Mouse (Mus musculus) embryonic facial prominence, embryonic 14.5 days (tissue): ENCODE measurements around the gene Cbx5. TPM values are rescaled to one million over a fixed set of nuclear protein-coding genes. Genes with fewer than 3 reads are reported as not detected.
"Not testable (repeated sequence)": the region's sequence is repeated elsewhere in the genome, so short reads cannot be mapped to it uniquely, and the experiment has no call there.

ENCODE experiments used
- ATAC-seq: fragments of 200-750 bp; cut with Nextera tagmentation; 2 replicates; pipeline ENCODE4 v1.8.0; 2017; ENCODE audit warnings: low read depth, moderate number of reproducible peaks, moderate TSS enrichment
- DNase-seq: peaks from one replicate; pipeline ENCODE4 v3.0.0-alpha.2; 2015; ENCODE audit warnings: low spot score
- H3K27ac ChIP-seq: fragments of 300-500 bp; sonication (generic); replicated peaks from 2 replicates; pipeline ENCODE4 v1.5.1; 2014; ENCODE audit warnings: low read depth, mild to moderate bottlenecking, low read length, moderate library complexity
- H3K27me3 ChIP-seq: fragments of 300-500 bp; sonication (generic); replicated peaks from 2 replicates; pipeline ENCODE4 v1.6.1; 2014; ENCODE audit warnings: low read length; ENCODE audit not compliant: control insufficient read depth, insufficient read depth
- H3K36me3 ChIP-seq: fragments of 300-500 bp; sonication (generic); 2 replicates; pipeline ENCODE4 v1.6.1; 2014; ENCODE audit warnings: low read length, mixed read lengths; ENCODE audit not compliant: control insufficient read depth, insufficient read depth
- H3K4me1 ChIP-seq: fragments of 300-500 bp; sonication (generic); 2 replicates; pipeline ENCODE4 v1.6.1; 2014; ENCODE audit warnings: antibody characterized with exemption, low read length; ENCODE audit not compliant: control insufficient read depth, insufficient read depth
- H3K4me2 ChIP-seq: fragments of 300-500 bp; sonication (generic); 2 replicates; pipeline ENCODE4 v1.6.1; 2014; ENCODE audit warnings: low read depth, mild to moderate bottlenecking, low read length, moderate library complexity, mixed read lengths
- H3K4me3 ChIP-seq: fragments of 300-500 bp; sonication (generic); 2 replicates; pipeline ENCODE4 v1.5.1; 2014; ENCODE audit warnings: low read depth, mild to moderate bottlenecking, low read length
- H3K9ac ChIP-seq: fragments of 300-500 bp; sonication (generic); 2 replicates; pipeline ENCODE4 v1.6.1; 2014; ENCODE audit warnings: low read depth, mild to moderate bottlenecking, low read length, moderate library complexity, mixed read lengths
- H3K9me3 ChIP-seq: fragments of 300-500 bp; sonication (generic); 2 replicates; pipeline ENCODE4 v1.6.1; 2016; ENCODE audit warnings: low read length; ENCODE audit not compliant: control insufficient read depth
- whole genome bisulfite sequencing: fragments of 180-500 bp; shearing (Covaris S2); extraction: QIAGEN DNeasy Blood & Tissue Kit; methylation state at CpG from one replicate; pipeline ENCODE4 v1.1.7; 2014; 5-methylcytosine and 5-hydroxymethylcytosine counted together
- polyA plus RNA-seq: library from polyadenylated mRNA; unstranded; fragments of >200 nt; fragmentation: Nextera tagmentation; extraction: Ambion mirVana; gene quantifications from 2 replicates; pipeline ENCODE4 v1.2.1, GENCODE M21; 2014

Cbx5 gene
- polyA plus RNA-seq, 1 experiment from 2014 or later: 112 TPM

GRCm38 (mm10) chr15:103247078-103247781 is 7.6 kb upstream of the Cbx5 start:
- no peak overlapping the region for H3K4me2 ChIP-seq
- DNase-seq (no peak), ATAC-seq (no peak)
- H3K27ac ChIP-seq: no peak overlapping the region
- WGBS: 89% methylated on average over 9 of the region's 9 CpGs
- peaks cover 65% of the 10 kb centered on the region for H3K36me3 ChIP-seq
- H3K4me1 ChIP-seq: peaks cover 13% of the 10 kb centered on the region
- no peak overlapping the region for H3K9ac ChIP-seq
- H3K4me3 ChIP-seq: no peak overlapping the region
- no peaks in the 10 kb centered on the region for H3K9me3 ChIP-seq
- no peaks in the 10 kb centered on the region for H3K27me3 ChIP-seq

GRCm38 (mm10) chr15:103245616-103246015 is 6.0 kb upstream of the Cbx5 start:
- WGBS: 78% methylated on average over 6 of the region's 6 CpGs

GRCm38 (mm10) chr15:103242885-103243284 is 3.3 kb upstream of the Cbx5 start:
- H3K4me2 ChIP-seq: peak overlapping the region; percentile 87
- peak overlapping the region; percentile 92; the same call in 1 of the 2 replicates for H3K9ac ChIP-seq
- H3K27ac ChIP-seq: no peak overlapping the region
- no peaks in the 10 kb centered on the region for H3K27me3 ChIP-seq
- peaks cover 23% of the 10 kb centered on the region for H3K4me1 ChIP-seq
- WGBS: 61% methylated on average over 8 of the region's 8 CpGs
- no peaks in the 10 kb centered on the region for H3K9me3 ChIP-seq
- ATAC-seq: no peak
- peaks cover 65% of the 10 kb centered on the region for H3K36me3 ChIP-seq
- peak overlapping the region; percentile 79 for H3K4me3 ChIP-seq
- DNase-seq: no peak

More at GRCm38 (mm10) chr15:103245616-103246015, 6.0 kb upstream of the Cbx5 start:
- H3K4me3 ChIP-seq: no peak overlapping the region
- H3K36me3 ChIP-seq: peaks cover 79% of the 10 kb centered on the region
- H3K27me3 ChIP-seq: no peaks in the 10 kb centered on the region
- H3K9me3 ChIP-seq: no peaks in the 10 kb centered on the region
- DNase-seq (no peak), ATAC-seq (no peak)
- H3K27ac ChIP-seq: no peak overlapping the region
- peaks cover 16% of the 10 kb centered on the region for H3K4me1 ChIP-seq
- H3K9ac ChIP-seq: no peak overlapping the region
- H3K4me2 ChIP-seq: no peak overlapping the region

- H3K36me3 ChIP-seq: peaks cover 50% of the 10 kb centered on the region
- 8% methylated on average over 12 of the region's 12 CpGs for WGBS
- H3K27ac ChIP-seq: peak overlapping the region; percentile 97
- H3K9me3 ChIP-seq, ATAC-seq, H3K27me3 ChIP-seq, DNase-seq: not testable (repeated sequence)
- H3K4me1 ChIP-seq: peaks cover 23% of the 10 kb centered on the region
- H3K9ac ChIP-seq: peak overlapping the region; percentile 92
- H3K4me2 ChIP-seq: peak overlapping the region; percentile 87
- peak overlapping the region; percentile 79 for H3K4me3 ChIP-seq
Observed at GRCm38 (mm10) chr15:103241071-103242018, 1.7 kb upstream of the Cbx5 start.

GRCm38 (mm10) chr15:103240160-103241028 is 778 bp upstream of the Cbx5 start, which contains the start of gene Hnrnpa1:
Hnrnpa1 (plus strand) TSS chr15:103240432.
- Histone ChIP-seq H3K4me1 (peaks cover 23% of the 10 kb centered on the region), H3K4me2 (peak within 1 kb of the TSS; percentile 87), H3K9ac (peak within 1 kb of the TSS; percentile 92), H3K4me3 (peak within 1 kb of the TSS; percentile 79), H3K27me3 (no peaks in the 10 kb centered on the region), H3K9me3 (no peaks in the 10 kb centered on the region), H3K27ac (peak within 1 kb of the TSS; percentile 97), H3K36me3 (peaks cover 50% of the 10 kb centered on the region)
- ATAC-seq (peak; percentile 90), DNase-seq (peak; percentile 100)
- under 1% methylated on average over 47 of the region's 47 CpGs for WGBS

GRCm38 (mm10) chr15:103239130-103239684 is 409 bp downstream of the Cbx5 start:
- peak; percentile 100 for DNase-seq
- H3K36me3 ChIP-seq: peaks cover 53% of the 10 kb centered on the region
- peak overlapping the region; percentile 97 for H3K27ac ChIP-seq
- peak overlapping the region; percentile 79 for H3K4me3 ChIP-seq
- H3K9ac ChIP-seq: peak overlapping the region; percentile 92
- H3K4me2 ChIP-seq: peak overlapping the region; percentile 63
- H3K9me3 ChIP-seq: no peaks in the 10 kb centered on the region
- WGBS: 0% methylated on average over 19 of the region's 26 CpGs
- H3K4me1 ChIP-seq: peaks cover 23% of the 10 kb centered on the region
- no peaks in the 10 kb centered on the region for H3K27me3 ChIP-seq
- peak; percentile 93 for ATAC-seq

- ATAC-seq (no peak), DNase-seq (no peak)
- Histone ChIP-seq H3K9ac (no peak overlapping the region), H3K4me3 (no peak overlapping the region), H3K4me2 (no peak overlapping the region), H3K27me3 (no peaks in the 10 kb centered on the region), H3K4me1 (peaks cover 11% of the 10 kb centered on the region; the same call in 1 of the 2 replicates), H3K27ac (no peak overlapping the region), H3K9me3 (no peaks in the 10 kb centered on the region), H3K36me3 (peaks cover 35% of the 10 kb centered on the region)
- WGBS: 95% methylated on average over 7 of the region's 7 CpGs
Observed at GRCm38 (mm10) chr15:103237295-103237694, 2.3 kb downstream of the Cbx5 start.
